Mouse (Mus musculus): ENCODE results near the gene Pon2. TPM values are rescaled to one million over a fixed set of nuclear protein-coding genes. Genes with fewer than 3 reads are reported as not detected.

The Pon2 gene
- total and polyA plus RNA-seq, 2 experiments = 17.1 to 36.1 TPM

GRCm38 (mm10) chr6:5310491-5310890 lies 12.2 kb upstream of the Pon2 start:
- Histone ChIP-seq H3K27ac (replicated peaks; ENCODE audit: insufficient read depth, low read depth, low read length) (no peak overlapping the region), H3K27me3 (ENCODE audit: control insufficient read depth, insufficient read depth, low read length) (no peaks in the 10 kb centered on the region), H3K79me2 (ENCODE audit: control insufficient read depth, insufficient read depth, low read length) (no peaks in the 10 kb centered on the region), H3K4me3 (ENCODE audit: insufficient read depth, low read depth, low read length) (no peak overlapping the region), H3K9ac (ENCODE audit: low read depth, low read length) (no peak overlapping the region), H3K4me1 (ENCODE audit: control insufficient read depth, insufficient read depth, low read length) (no peaks in the 10 kb centered on the region), H3K36me3 (ENCODE audit: control insufficient read depth, insufficient read depth, low read length) (no peaks in the 10 kb centered on the region)
- DNase-seq (ENCODE audit: extremely low read depth, low read depth, low spot score) = no peak
- WGBS = 86% methylated on average over 3 of the region's 3 CpGs
- no peak for TF ChIP-seq CTCF (IDR thresholded peaks at IDR 0.05; ENCODE audit: low read depth, low read length)
- TF ChIP-seq POLR2A (IDR thresholded peaks at IDR 0.05; ENCODE audit: extremely low read depth, insufficient read depth, low read length) = no peak

GRCm38 (mm10) chr6:5309595-5310197 lies 11.4 kb upstream of the Pon2 start:
- Histone ChIP-seq H3K79me2 (ENCODE audit: control insufficient read depth, insufficient read depth, low read length) (no peaks in the 10 kb centered on the region), H3K4me3 (ENCODE audit: insufficient read depth, low read depth, low read length) (no peak overlapping the region), H3K27ac (replicated peaks; ENCODE audit: insufficient read depth, low read depth, low read length) (no peak overlapping the region), H3K4me1 (ENCODE audit: control insufficient read depth, insufficient read depth, low read length) (no peaks in the 10 kb centered on the region), H3K9ac (ENCODE audit: low read depth, low read length) (no peak overlapping the region), H3K36me3 (ENCODE audit: control insufficient read depth, insufficient read depth, low read length) (no peaks in the 10 kb centered on the region), H3K27me3 (ENCODE audit: control insufficient read depth, insufficient read depth, low read length) (no peaks in the 10 kb centered on the region)
- 72% methylated on average over 7 of the region's 7 CpGs for WGBS
- no peak for DNase-seq (ENCODE audit: extremely low read depth, low read depth, low spot score)
- TF ChIP-seq POLR2A (IDR thresholded peaks at IDR 0.05; ENCODE audit: extremely low read depth, insufficient read depth, low read length) (no peak), CTCF (IDR thresholded peaks at IDR 0.05; ENCODE audit: low read depth, low read length) (no peak)

- H3K79me2 ChIP-seq (ENCODE audit: control insufficient read depth, insufficient read depth, low read length) = no peaks in the 10 kb centered on the region
- H3K4me3 ChIP-seq (ENCODE audit: insufficient read depth, low read depth, low read length) = no peak overlapping the region
- TF ChIP-seq CTCF (IDR thresholded peaks at IDR 0.05; ENCODE audit: low read depth, low read length) (no peak), POLR2A (IDR thresholded peaks at IDR 0.05; ENCODE audit: extremely low read depth, insufficient read depth, low read length) (no peak)
- no peaks in the 10 kb centered on the region for H3K4me1 ChIP-seq (ENCODE audit: control insufficient read depth, insufficient read depth, low read length)
- DNase-seq (ENCODE audit: extremely low read depth, low read depth, low spot score) = no peak
- no peak overlapping the region for H3K9ac ChIP-seq (ENCODE audit: low read depth, low read length)
- no peaks in the 10 kb centered on the region for H3K36me3 ChIP-seq (ENCODE audit: control insufficient read depth, insufficient read depth, low read length)
- 86% methylated on average over 3 of the region's 3 CpGs for WGBS
- H3K27ac ChIP-seq (replicated peaks; ENCODE audit: insufficient read depth, low read depth, low read length) = no peak overlapping the region
- H3K27me3 ChIP-seq (ENCODE audit: control insufficient read depth, insufficient read depth, low read length) = no peaks in the 10 kb centered on the region
These were observed 7.7 kb upstream of the Pon2 start for GRCm38 (mm10) chr6:5305926-5306325.

GRCm38 (mm10) chr6:5304956-5305355 lies 6.7 kb upstream of the Pon2 start:
- DNase-seq (ENCODE audit: extremely low read depth, low read depth, low spot score) = no peak
- 86% methylated on average over 8 of the region's 8 CpGs for WGBS
- no peak overlapping the region for H3K4me3 ChIP-seq (ENCODE audit: insufficient read depth, low read depth, low read length)
- no peak for TF ChIP-seq POLR2A (IDR thresholded peaks at IDR 0.05; ENCODE audit: extremely low read depth, insufficient read depth, low read length)
- TF ChIP-seq CTCF (IDR thresholded peaks at IDR 0.05; ENCODE audit: low read depth, low read length) = no peak
- no peaks in the 10 kb centered on the region for H3K79me2 ChIP-seq (ENCODE audit: control insufficient read depth, insufficient read depth, low read length)
- H3K9ac ChIP-seq (ENCODE audit: low read depth, low read length) = no peak overlapping the region
- H3K36me3 ChIP-seq (ENCODE audit: control insufficient read depth, insufficient read depth, low read length) = no peaks in the 10 kb centered on the region
- no peaks in the 10 kb centered on the region for H3K27me3 ChIP-seq (ENCODE audit: control insufficient read depth, insufficient read depth, low read length)
- no peak overlapping the region for H3K27ac ChIP-seq (replicated peaks; ENCODE audit: insufficient read depth, low read depth, low read length)
- no peaks in the 10 kb centered on the region for H3K4me1 ChIP-seq (ENCODE audit: control insufficient read depth, insufficient read depth, low read length)

- H3K36me3 ChIP-seq (ENCODE audit: control insufficient read depth, insufficient read depth, low read length) = no peaks in the 10 kb centered on the region
- TF ChIP-seq CTCF (IDR thresholded peaks at IDR 0.05; ENCODE audit: low read depth, low read length) = no peak
- no peak for TF ChIP-seq POLR2A (IDR thresholded peaks at IDR 0.05; ENCODE audit: extremely low read depth, insufficient read depth, low read length)
- 91% methylated on average over 8 of the region's 8 CpGs for WGBS
- peaks cover 10% of the 10 kb centered on the region; the same call in 1 of the 2 replicates for H3K79me2 ChIP-seq (ENCODE audit: control insufficient read depth, insufficient read depth, low read length)
- no peak overlapping the region for H3K9ac ChIP-seq (ENCODE audit: low read depth, low read length)
- H3K4me3 ChIP-seq (ENCODE audit: insufficient read depth, low read depth, low read length) = no peak overlapping the region
- DNase-seq (ENCODE audit: extremely low read depth, low read depth, low spot score) = no peak
- H3K4me1 ChIP-seq (ENCODE audit: control insufficient read depth, insufficient read depth, low read length) = no peaks in the 10 kb centered on the region
- no peaks in the 10 kb centered on the region for H3K27me3 ChIP-seq (ENCODE audit: control insufficient read depth, insufficient read depth, low read length)
- no peak overlapping the region for H3K27ac ChIP-seq (replicated peaks; ENCODE audit: insufficient read depth, low read depth, low read length)
These were observed 2.4 kb upstream of the Pon2 start for GRCm38 (mm10) chr6:5300629-5301028.

GRCm38 (mm10) chr6:5299561-5299960 lies 1.3 kb upstream of the Pon2 start:
- Histone ChIP-seq H3K9ac (ENCODE audit: low read depth, low read length) (no peak overlapping the region), H3K27ac (replicated peaks; ENCODE audit: insufficient read depth, low read depth, low read length) (no peak overlapping the region), H3K4me1 (ENCODE audit: control insufficient read depth, insufficient read depth, low read length) (0 out of 2 replicates have a peak, but pooled peaks cover 1% of the 10 kb centered on the region), H3K4me3 (ENCODE audit: insufficient read depth, low read depth, low read length) (no peak overlapping the region), H3K79me2 (ENCODE audit: control insufficient read depth, insufficient read depth, low read length) (peaks cover 17% of the 10 kb centered on the region; the same call in 1 of the 2 replicates), H3K27me3 (ENCODE audit: control insufficient read depth, insufficient read depth, low read length) (no peaks in the 10 kb centered on the region), H3K36me3 (ENCODE audit: control insufficient read depth, insufficient read depth, low read length) (no peaks in the 10 kb centered on the region)
- 83% methylated on average over 5 of the region's 5 CpGs for WGBS
- TF ChIP-seq CTCF (IDR thresholded peaks at IDR 0.05; ENCODE audit: low read depth, low read length) = no peak
- no peak for TF ChIP-seq POLR2A (IDR thresholded peaks at IDR 0.05; ENCODE audit: extremely low read depth, insufficient read depth, low read length)
- no peak for DNase-seq (ENCODE audit: extremely low read depth, low read depth, low spot score)
